Mouse (Mus musculus): ENCODE data around the gene Mettl9. TPM values are rescaled to one million over a fixed set of nuclear protein-coding genes. Genes with fewer than 3 reads are reported as not detected.

Gene Mettl9
- total and polyA plus RNA-seq, 2 experiments from 2014 or later = 118 to 154 TPM

GRCm38 (mm10) chr7:121043510-121043909 is 9.3 kb downstream of the Mettl9 start:
- no peaks in the 10 kb centered on the region for H3K4me1 ChIP-seq (ENCODE audit: insufficient read depth)
- H3K4me2 ChIP-seq (ENCODE audit: low read depth) = no peak overlapping the region
- ATAC-seq (no peak), DNase-seq (no peak)
- no peak overlapping the region for H3K27ac ChIP-seq (ENCODE audit: low read depth, low read length)
- H3K9ac ChIP-seq = no peak overlapping the region
- no peaks in the 10 kb centered on the region for H3K36me3 ChIP-seq (ENCODE audit: insufficient read depth)
- no peaks in the 10 kb centered on the region for H3K27me3 ChIP-seq (ENCODE audit: insufficient read depth, low read length)
- no peak for TF ChIP-seq CTCF (IDR thresholded peaks at IDR 0.05; ENCODE audit: low read depth)
- no peak overlapping the region for H3K4me3 ChIP-seq (ENCODE audit: low read depth, low read length)
- WGBS = 92% methylated on average over 1 of the region's 1 CpGs
- no peaks in the 10 kb centered on the region for H3K9me3 ChIP-seq (ENCODE audit: low read length)

- no peak for TF ChIP-seq CTCF (IDR thresholded peaks at IDR 0.05; ENCODE audit: low read depth)
Observed at GRCm38 (mm10) chr7:121044251-121044650, 10.0 kb downstream of the Mettl9 start.

GRCm38 (mm10) chr7:121045671-121046453 is 11.6 kb downstream of the Mettl9 start:
- no peaks in the 10 kb centered on the region for H3K27me3 ChIP-seq (ENCODE audit: insufficient read depth, low read length)
- ATAC-seq = no peak
- H3K4me3 ChIP-seq (ENCODE audit: low read depth, low read length) = no peak overlapping the region
- no peak overlapping the region for H3K4me2 ChIP-seq (ENCODE audit: low read depth)
- H3K9me3 ChIP-seq (ENCODE audit: low read length) = no peaks in the 10 kb centered on the region
- peaks cover 7% of the 10 kb centered on the region; the same call in 1 of the 2 replicates for H3K36me3 ChIP-seq (ENCODE audit: insufficient read depth)
- no peak overlapping the region for H3K27ac ChIP-seq (ENCODE audit: low read depth, low read length)
- TF ChIP-seq CTCF (IDR thresholded peaks at IDR 0.05; ENCODE audit: low read depth) = no peak
- H3K9ac ChIP-seq = no peak overlapping the region
- 95% methylated on average over 6 of the region's 6 CpGs for WGBS
- DNase-seq = no peak
- no peaks in the 10 kb centered on the region for H3K4me1 ChIP-seq (ENCODE audit: insufficient read depth)

More at GRCm38 (mm10) chr7:121044251-121044650, 10.0 kb downstream of the Mettl9 start:
- Histone ChIP-seq H3K36me3 (ENCODE audit: insufficient read depth) (no peaks in the 10 kb centered on the region), H3K4me1 (ENCODE audit: insufficient read depth) (no peaks in the 10 kb centered on the region), H3K4me2 (ENCODE audit: low read depth) (no peak overlapping the region), H3K27me3 (ENCODE audit: insufficient read depth, low read length) (no peaks in the 10 kb centered on the region), H3K9ac (no peak overlapping the region), H3K9me3 (ENCODE audit: low read length) (no peaks in the 10 kb centered on the region), H3K4me3 (ENCODE audit: low read depth, low read length) (no peak overlapping the region), H3K27ac (ENCODE audit: low read depth, low read length) (no peak overlapping the region)
- ATAC-seq (no peak), DNase-seq (no peak)
- 93% methylated on average over 1 of the region's 1 CpGs for WGBS

GRCm38 (mm10) chr7:121047624-121048023 is 13.4 kb downstream of the Mettl9 start:
- H3K4me2 ChIP-seq (ENCODE audit: low read depth) = no peak overlapping the region
- no peak for ATAC-seq
- H3K27ac ChIP-seq (ENCODE audit: low read depth, low read length) = no peak overlapping the region
- WGBS = 88% methylated on average over 2 of the region's 2 CpGs
- no peak overlapping the region for H3K9ac ChIP-seq
- H3K4me1 ChIP-seq (ENCODE audit: insufficient read depth) = no peaks in the 10 kb centered on the region
- TF ChIP-seq CTCF (IDR thresholded peaks at IDR 0.05; ENCODE audit: low read depth) = no peak
- H3K27me3 ChIP-seq (ENCODE audit: insufficient read depth, low read length) = no peaks in the 10 kb centered on the region
- no peak for DNase-seq
- peaks cover 13% of the 10 kb centered on the region for H3K36me3 ChIP-seq (ENCODE audit: insufficient read depth)
- no peak overlapping the region for H3K4me3 ChIP-seq (ENCODE audit: low read depth, low read length)
- H3K9me3 ChIP-seq (ENCODE audit: low read length) = no peaks in the 10 kb centered on the region

GRCm38 (mm10) chr7:121053071-121053470 is 18.8 kb downstream of the Mettl9 start:
- H3K9ac ChIP-seq = no peak overlapping the region
- TF ChIP-seq CTCF (IDR thresholded peaks at IDR 0.05; ENCODE audit: low read depth) = no peak
- H3K4me1 ChIP-seq (ENCODE audit: insufficient read depth) = no peaks in the 10 kb centered on the region
- H3K27ac ChIP-seq (ENCODE audit: low read depth, low read length) = no peak overlapping the region
- H3K36me3 ChIP-seq (ENCODE audit: insufficient read depth) = peaks cover 38% of the 10 kb centered on the region
- ATAC-seq (no peak), DNase-seq (no peak)
- 90% methylated on average over 4 of the region's 4 CpGs for WGBS
- no peak overlapping the region for H3K4me2 ChIP-seq (ENCODE audit: low read depth)
- no peaks in the 10 kb centered on the region for H3K27me3 ChIP-seq (ENCODE audit: insufficient read depth, low read length)
- H3K9me3 ChIP-seq (ENCODE audit: low read length) = no peaks in the 10 kb centered on the region
- no peak overlapping the region for H3K4me3 ChIP-seq (ENCODE audit: low read depth, low read length)

GRCm38 (mm10) chr7:121059477-121060218 is 25.4 kb downstream of the Mettl9 start:
- H3K4me1 ChIP-seq (ENCODE audit: insufficient read depth) = no peaks in the 10 kb centered on the region
- H3K36me3 ChIP-seq (ENCODE audit: insufficient read depth) = peaks cover 21% of the 10 kb centered on the region
- TF ChIP-seq CTCF (IDR thresholded peaks at IDR 0.05; ENCODE audit: low read depth) = no peak
- no peak overlapping the region for H3K9ac ChIP-seq
- DNase-seq (no peak), ATAC-seq (no peak)
- no peaks in the 10 kb centered on the region for H3K27me3 ChIP-seq (ENCODE audit: insufficient read depth, low read length)
- H3K9me3 ChIP-seq (ENCODE audit: low read length) = no peaks in the 10 kb centered on the region
- H3K27ac ChIP-seq (ENCODE audit: low read depth, low read length) = no peak overlapping the region
- H3K4me3 ChIP-seq (ENCODE audit: low read depth, low read length) = no peak overlapping the region
- H3K4me2 ChIP-seq (ENCODE audit: low read depth) = no peak overlapping the region
- 61% methylated on average over 6 of the region's 6 CpGs for WGBS

- Histone ChIP-seq H3K9ac (no peak overlapping the region), H3K36me3 (ENCODE audit: insufficient read depth) (peaks cover 11% of the 10 kb centered on the region), H3K9me3 (ENCODE audit: low read length) (no peaks in the 10 kb centered on the region), H3K4me3 (ENCODE audit: low read depth, low read length) (no peak overlapping the region), H3K27me3 (ENCODE audit: insufficient read depth, low read length) (no peaks in the 10 kb centered on the region), H3K27ac (ENCODE audit: low read depth, low read length) (no peak overlapping the region), H3K4me1 (ENCODE audit: insufficient read depth) (no peaks in the 10 kb centered on the region), H3K4me2 (ENCODE audit: low read depth) (no peak overlapping the region)
- 51% methylated on average over 4 of the region's 4 CpGs for WGBS
- peak; percentile 65 for ATAC-seq
- TF ChIP-seq CTCF (IDR thresholded peaks at IDR 0.05; ENCODE audit: low read depth) = peak; percentile 68
- peak; percentile 58 for DNase-seq
Observed at GRCm38 (mm10) chr7:121064309-121064708, 30.1 kb downstream of the Mettl9 start.
